Mouse (Mus musculus) neutrophil, adult 59 days (primary cell): Measurements from ENCODE around the gene Csad. TPM values are rescaled to one million over a fixed set of nuclear protein-coding genes. Genes with fewer than 3 reads are reported as not detected.

Source experiments
- total RNA-seq, 2 experiments: library from RNA; stranded (reverse); gene quantifications; 1 replicate in 1 of 2; 2 replicates in 1 of 2; pipeline ENCODE4 v1.2.4; 2023

Gene Csad
- 10 to 100 TPM; 21.4 to 23.3 TPM for total RNA-seq

DNA sequence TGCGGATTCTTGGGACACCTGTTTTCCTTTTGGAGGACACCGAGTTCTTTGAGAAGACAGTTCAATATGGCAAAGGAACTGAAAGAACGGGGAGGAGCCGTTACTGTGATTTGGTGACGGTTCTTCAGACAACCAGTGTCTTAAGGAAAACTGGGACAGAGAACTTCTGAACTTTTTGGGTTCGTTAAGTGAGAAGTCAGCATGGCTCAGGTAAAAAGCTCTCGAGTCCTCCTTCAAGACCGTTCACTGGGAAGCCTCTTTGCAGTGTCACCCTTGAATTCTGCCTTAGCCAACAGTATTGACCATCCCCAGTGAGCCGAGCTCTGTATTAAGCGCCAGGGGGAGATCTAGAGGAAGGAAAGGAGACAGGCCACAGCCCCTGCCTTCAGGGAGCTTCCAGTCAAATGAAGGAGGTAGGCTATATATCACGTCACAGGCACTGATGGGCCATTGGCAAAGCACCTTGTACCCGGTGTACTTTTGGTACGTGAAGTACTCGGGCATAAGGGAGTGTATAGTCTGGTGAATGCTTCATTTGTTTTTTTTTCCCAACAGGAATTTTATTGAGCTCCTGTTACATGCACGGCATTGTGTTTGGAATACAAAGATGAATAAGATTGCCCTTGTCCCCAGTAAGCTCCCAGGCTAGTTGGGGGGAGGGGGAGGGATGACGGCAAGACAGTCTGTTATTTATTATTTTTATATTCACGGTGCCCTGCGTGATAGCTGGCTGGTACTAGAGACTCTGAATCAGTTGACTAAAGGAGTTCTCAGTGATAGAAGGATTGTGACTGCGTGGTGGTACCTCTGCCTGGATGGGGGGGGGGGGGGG is at the start of gene Csad:
TSS of gene Csad (minus strand) at position 51 of the 832 bp plus-strand sequence.

DNA sequence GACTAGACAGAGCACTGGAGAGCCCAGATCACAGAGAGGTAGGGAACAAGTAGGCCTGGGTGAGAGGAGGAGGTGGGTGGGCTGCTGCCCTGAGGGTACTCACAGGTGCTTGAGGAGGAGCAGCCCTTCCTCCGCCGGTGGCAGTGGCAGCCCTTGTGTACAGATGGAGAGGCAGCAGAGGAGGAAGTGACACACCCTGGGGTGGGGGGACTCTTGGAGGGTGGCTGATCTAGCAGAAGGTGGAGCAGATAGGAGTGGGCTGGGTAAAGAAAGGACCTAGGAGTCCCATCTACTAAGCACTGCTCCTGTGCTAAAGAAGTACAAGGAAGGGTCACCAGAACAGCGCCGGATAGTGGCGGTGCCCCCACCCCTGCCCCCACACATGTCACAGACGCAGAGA is 27.2 kb upstream of the Csad start, which contains the start of gene Itgb7:
TSS of gene Itgb7 (minus strand) at position 197 of the 400 bp plus-strand sequence.

DNA sequence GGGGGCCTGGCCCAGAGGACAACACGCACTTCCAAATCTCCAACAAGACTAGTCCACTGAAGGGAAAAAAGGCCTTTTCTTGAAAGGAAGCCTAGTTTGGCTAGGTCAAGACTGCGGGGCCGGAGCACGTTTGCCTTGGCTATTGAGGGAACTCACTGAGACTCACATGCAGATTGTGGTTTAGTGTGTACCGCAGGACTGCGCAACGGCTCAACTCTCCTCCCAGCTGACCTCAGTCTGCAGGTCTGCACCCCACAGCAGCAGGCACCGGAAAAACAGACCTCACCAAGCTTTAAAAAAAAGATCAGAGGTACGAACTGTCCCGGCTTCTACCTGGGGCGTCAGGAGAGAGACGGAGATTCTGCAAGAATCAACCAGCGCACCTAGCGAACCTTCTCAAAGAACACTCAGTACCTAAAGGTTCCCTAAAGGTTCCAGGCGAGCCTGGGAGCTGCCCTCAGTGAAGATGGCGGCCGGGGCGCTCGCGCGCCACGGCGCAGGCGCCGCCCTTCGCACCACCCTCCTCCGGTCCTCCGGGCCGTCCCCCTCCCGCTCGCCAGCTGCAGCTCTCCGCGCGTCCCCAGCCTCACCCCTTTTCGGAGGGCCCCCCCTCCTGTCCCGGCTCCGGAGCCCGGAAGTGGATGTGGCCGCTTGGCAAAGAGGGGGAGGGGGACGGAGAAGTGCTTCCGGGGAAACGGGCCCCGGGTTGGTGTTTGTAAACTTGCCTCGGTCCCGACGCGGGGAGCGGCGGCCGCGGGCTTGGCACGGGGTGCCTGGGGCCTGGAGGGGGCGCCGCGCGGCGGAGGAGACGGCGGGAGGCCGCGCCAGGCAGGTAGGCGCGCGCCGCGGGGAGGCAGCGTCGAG is 1.3 kb downstream of the Csad start, which contains the start of gene Zfp740:
TSS of gene Zfp740 (plus strand) at position 279 of the 864 bp plus-strand sequence.

DNA sequence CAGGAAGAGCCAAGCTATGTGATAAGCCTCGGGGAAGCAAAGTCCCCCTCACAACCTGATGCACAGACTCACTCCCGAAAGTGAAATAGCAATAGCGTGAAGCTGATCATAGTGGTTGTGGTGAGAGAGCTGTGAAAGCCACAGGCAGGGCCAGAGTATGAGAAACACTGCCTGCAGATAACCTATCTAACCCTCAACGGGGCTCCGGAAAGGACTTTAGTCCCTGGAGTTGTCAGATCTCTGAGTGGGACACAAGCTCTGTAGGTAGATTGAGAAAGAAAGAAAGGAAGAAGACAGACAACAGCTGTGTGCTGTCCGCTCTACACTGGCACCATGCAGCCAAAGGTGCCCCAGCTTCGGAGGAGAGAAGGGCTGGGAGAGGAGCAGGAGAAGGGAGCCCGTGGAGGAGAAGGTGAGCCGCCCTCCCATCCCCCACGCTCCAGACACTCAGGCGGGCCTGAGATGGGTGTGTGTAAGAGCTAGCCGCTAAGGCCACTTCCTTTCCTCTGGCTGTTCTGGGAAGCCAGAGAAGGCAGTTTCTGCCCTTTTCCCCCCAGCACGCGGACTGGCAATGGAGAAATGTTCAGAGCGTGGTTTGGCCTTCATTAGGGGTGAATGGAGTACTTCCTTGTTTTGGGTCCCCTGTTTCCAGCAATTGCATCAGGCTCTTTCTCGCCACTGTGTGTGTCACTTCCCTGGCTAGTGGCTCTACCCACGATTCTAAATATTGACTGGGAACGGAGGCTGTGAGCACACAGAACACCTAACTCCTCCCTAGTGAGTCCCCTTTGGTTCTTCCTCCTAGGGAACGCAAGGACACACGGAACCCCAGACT is 54.0 kb downstream of the Csad start, which contains the start of gene Soat2:
TSS of gene Soat2 (plus strand) at position 226 of the 835 bp plus-strand sequence.

DNA sequence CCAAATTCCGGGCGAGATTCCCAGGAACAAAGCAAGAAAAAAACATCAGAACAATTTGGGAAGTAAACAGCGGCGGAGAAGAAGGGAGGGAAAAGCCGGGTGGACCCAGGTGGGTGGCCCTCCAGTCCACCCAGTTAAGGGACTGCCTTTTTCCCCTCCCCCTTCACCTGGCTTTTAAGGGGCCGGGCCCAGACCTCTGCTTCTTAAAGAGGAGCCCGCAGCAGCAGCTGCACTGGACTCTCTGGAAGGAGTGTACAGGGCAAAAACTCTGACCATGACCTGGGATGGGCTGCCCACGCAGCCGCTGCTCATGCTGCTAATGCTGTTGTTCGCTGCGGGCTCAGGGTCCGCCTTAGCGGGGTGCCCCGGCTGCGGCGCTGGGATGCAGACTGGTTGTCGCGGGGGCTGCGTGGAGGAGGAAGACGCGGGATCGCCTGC is 60.2 kb downstream of the Csad start, which contains the start of gene Igfbp6:
TSS of gene Igfbp6 (plus strand) at position 89 of the 438 bp plus-strand sequence.

DNA sequence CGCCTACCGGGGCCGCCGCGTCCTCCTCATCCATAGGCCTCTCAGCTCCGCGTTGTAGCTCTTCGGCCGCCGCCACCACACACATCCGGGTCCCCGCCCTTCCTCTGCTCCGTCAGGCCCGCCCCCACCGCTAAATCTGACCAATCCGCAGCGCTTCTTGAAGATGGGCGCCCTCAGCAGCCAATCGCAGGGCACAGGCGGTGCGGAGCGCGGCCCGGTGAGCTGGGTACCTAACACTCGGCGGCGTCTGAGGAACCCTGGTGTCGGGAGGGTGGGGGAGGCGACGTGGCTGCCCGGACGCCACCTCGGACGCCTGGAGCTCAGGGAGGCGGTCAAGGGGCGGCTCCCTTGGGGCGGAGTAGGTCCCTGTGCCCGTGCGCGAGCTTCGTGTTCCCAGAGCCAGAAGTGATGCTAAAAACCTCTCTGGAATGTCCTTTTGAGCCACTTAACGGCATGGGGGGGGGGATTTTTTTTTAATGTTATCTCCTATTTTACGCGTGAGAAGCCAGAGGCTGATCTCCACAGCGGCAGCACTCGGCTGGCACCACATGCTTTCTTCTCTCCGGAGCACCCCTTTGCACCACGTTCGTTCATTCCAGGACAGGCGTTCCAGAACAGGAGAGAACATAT is 68.3 kb downstream of the Csad start, which contains the start of gene Spryd3:
TSS of gene Spryd3 (minus strand) at position 106 of the 630 bp plus-strand sequence.

Other genes with a start within 250 kb of the Csad start
- gene Krt8, start 200.2 kb downstream of the Csad start, total RNA-seq = not detected
- gene Krt18, start 176.5 kb downstream of the Csad start, total RNA-seq = under 1 TPM; 0.26 to 0.73 TPM
- 100 to 1,000 TPM; 127 to 136 TPM for gene Eif4b, start 131.0 kb downstream of the Csad start, total RNA-seq
- 1 to 10 TPM; 1.4 TPM for gene Tns2, start 104.3 kb downstream of the Csad start, total RNA-seq
- gene Spryd3, start 68.5 kb downstream of the Csad start, total RNA-seq = 10 to 100 TPM; 21.7 to 27.2 TPM
- not detected for gene Igfbp6, start 60.4 kb downstream of the Csad start, total RNA-seq
- gene Soat2, start 54.2 kb downstream of the Csad start, total RNA-seq = under 1 TPM; 0.62 to 0.87 TPM
- gene Zfp740, start 1.5 kb downstream of the Csad start, total RNA-seq = 10 to 100 TPM; 78.9 to 84.1 TPM
- 100 to 1,000 TPM; 191 to 291 TPM for gene Itgb7, start 27.2 kb upstream of the Csad start, total RNA-seq
- gene Rarg, start 52.8 kb upstream of the Csad start, total RNA-seq = 10 to 100 TPM; 37.8 to 49.0 TPM
- not detected for gene Gm9918, start 65.8 kb upstream of the Csad start, total RNA-seq
- gene Mfsd5, start 74.7 kb upstream of the Csad start, total RNA-seq = 10 to 100 TPM; 34.7 to 40.2 TPM
- gene Espl1, start 91.5 kb upstream of the Csad start, total RNA-seq = 10 to 100 TPM; 37.9 to 49.1 TPM
- gene Pfdn5, start 121.4 kb upstream of the Csad start, total RNA-seq = 100 to 1,000 TPM; 270 to 271 TPM
- 10 to 100 TPM; 30.6 to 32.7 TPM for gene Myg1, start 127.0 kb upstream of the Csad start, total RNA-seq
- gene Aaas, start 146.0 kb upstream of the Csad start, total RNA-seq = 10 to 100 TPM; 33.2 to 36.4 TPM
- gene Sp7, start 162.5 kb upstream of the Csad start, total RNA-seq = not detected
- 100 to 1,000 TPM; 127 to 150 TPM for gene Sp1, start 201.4 kb upstream of the Csad start, total RNA-seq
- gene Amhr2, start 240.6 kb upstream of the Csad start, total RNA-seq = 1 to 10 TPM in 1 of 2 experiments, under 1 TPM in 1; 0.24 to 1.1 TPM